Mouse (Mus musculus): ENCODE data around the gene Tcirg1. TPM values are rescaled to one million over a fixed set of nuclear protein-coding genes. Genes with fewer than 3 reads are reported as not detected.

Gene Tcirg1
- polyA plus RNA-seq, 1 experiment from 2014 or later = 16.8 TPM

DNA sequence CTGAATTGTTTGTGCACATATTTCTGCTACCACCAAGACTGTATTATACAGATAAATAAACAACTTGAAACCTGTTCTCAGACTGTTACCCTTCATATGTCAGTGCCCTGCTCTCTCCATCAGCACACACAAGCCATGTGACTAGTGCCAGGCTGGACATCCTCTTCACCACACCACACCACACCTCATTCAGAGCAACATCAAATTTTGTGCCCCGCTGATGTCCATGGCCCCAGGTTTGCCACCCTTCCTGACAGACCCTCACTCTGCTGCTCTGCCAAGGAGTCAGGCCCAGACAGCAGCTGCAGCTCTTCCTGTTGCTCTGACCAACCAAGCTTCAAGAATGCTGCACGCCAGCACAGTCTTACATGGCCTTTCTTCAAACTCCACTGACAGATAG, 12.6 kb downstream of the Tcirg1 start:
- no peaks in the 10 kb centered on the region for H3K9me3 ChIP-seq
- ATAC-seq (ENCODE audit: low FRiP score, low read depth) = no peak
- 0 out of 2 replicates have a peak, but pooled peaks cover 15% of the 10 kb centered on the region for H3K4me1 ChIP-seq (replicated peaks)
- H3K9ac ChIP-seq = no peak overlapping the region
- peak overlapping the region; percentile 75; the same call in 1 of the 2 replicates for H3K27ac ChIP-seq (replicated peaks)
- H3K4me3 ChIP-seq = no peak overlapping the region
- no peaks in the 10 kb centered on the region for H3K27me3 ChIP-seq
- WGBS = 86% methylated on average over 2 of the region's 2 CpGs
- H3K36me3 ChIP-seq = peaks cover 49% of the 10 kb centered on the region
- H3K4me2 ChIP-seq = no peak overlapping the region

DNA sequence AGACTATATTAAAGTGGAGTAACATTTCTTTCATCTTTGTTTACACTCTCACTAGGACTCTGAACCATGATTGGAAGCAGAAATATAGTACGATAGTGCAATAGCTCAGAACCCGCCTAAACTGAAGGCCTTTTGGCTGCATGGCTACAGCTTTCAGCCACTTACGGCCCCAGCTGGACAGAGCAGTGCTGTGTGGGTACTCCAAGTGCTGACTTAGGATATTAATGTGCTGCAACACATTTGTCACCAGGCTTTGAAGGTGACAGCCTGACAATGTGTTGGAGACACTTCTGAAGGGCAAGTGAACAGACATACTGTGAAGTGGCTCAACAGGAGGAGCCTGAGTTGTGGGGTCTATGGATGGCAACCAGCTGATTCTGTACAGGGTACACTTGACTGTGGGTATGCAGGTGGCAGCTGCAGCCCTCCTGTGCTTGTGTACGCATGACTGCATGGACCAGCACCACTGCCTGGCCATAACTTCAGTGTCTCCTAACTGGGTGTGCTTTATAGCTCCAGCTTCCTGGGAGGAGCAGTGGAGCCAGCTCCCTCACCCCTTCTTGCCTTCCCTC, 13.3 kb downstream of the Tcirg1 start:
- Histone ChIP-seq H3K27me3 (no peaks in the 10 kb centered on the region), H3K9ac (no peak overlapping the region), H3K36me3 (peaks cover 56% of the 10 kb centered on the region), H3K27ac (replicated peaks) (no peak overlapping the region), H3K4me1 (replicated peaks) (0 out of 2 replicates have a peak, but pooled peaks cover 15% of the 10 kb centered on the region), H3K9me3 (no peaks in the 10 kb centered on the region), H3K4me2 (no peak overlapping the region), H3K4me3 (no peak overlapping the region)
- no peak for ATAC-seq (ENCODE audit: low FRiP score, low read depth)
- 88% methylated on average over 4 of the region's 4 CpGs for WGBS

DNA sequence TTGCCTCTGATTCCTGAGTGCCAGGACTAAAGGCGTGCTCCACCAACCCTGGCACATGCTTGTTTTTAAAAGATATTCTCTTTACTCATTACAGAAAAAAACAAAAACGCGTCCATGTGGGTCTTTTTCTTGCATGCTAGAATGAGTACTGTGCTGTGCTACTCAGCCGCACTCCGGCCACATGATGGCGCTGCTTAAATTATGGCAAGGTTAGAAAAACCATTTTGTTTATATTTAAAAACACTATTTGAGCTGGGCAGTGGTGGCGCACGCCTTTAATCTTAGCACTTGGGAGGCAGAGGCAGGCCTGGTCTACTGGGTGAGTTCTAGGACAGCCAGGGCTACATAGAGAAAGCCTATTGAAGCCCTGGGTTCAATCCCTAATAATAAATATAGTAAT, 16.8 kb downstream of the Tcirg1 start:
- 0 out of 2 replicates have a peak, but pooled peaks cover 6% of the 10 kb centered on the region for H3K4me1 ChIP-seq (replicated peaks)
- no peaks in the 10 kb centered on the region for H3K9me3 ChIP-seq
- no peak overlapping the region for H3K4me2 ChIP-seq
- ATAC-seq (ENCODE audit: low FRiP score, low read depth) = no peak
- peaks cover 72% of the 10 kb centered on the region for H3K36me3 ChIP-seq
- H3K27ac ChIP-seq (replicated peaks) = no peak overlapping the region
- H3K9ac ChIP-seq = no peak overlapping the region
- no peak overlapping the region for H3K4me3 ChIP-seq
- 89% methylated on average over 8 of the region's 8 CpGs for WGBS
- no peaks in the 10 kb centered on the region for H3K27me3 ChIP-seq

DNA sequence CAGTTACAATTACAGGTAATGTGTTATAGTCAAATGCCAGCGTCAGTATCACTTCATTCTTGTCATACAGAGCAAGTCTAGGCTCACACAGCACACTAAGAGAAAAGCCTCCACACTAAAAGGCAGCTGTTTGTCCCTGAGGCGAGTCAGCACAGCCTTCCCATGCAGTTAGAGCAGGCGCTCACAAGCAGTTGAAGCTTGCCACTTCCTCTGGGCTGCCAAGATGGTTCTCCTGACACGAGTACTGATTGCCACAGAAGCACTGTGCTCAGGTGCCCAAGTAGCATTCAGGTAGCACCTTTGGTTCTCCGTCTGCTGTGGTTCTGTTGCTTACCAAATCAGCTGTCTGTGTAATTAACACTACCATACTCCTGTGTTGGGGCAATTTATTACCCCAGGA, 17.8 kb downstream of the Tcirg1 start:
- no peak for ATAC-seq (ENCODE audit: low FRiP score, low read depth)
- H3K4me2 ChIP-seq = no peak overlapping the region
- 91% methylated on average over 5 of the region's 5 CpGs for WGBS
- no peaks in the 10 kb centered on the region for H3K9me3 ChIP-seq
- H3K27ac ChIP-seq (replicated peaks) = no peak overlapping the region
- no peaks in the 10 kb centered on the region for H3K4me1 ChIP-seq (replicated peaks)
- no peak overlapping the region for H3K4me3 ChIP-seq
- H3K27me3 ChIP-seq = no peaks in the 10 kb centered on the region
- H3K36me3 ChIP-seq = peaks cover 64% of the 10 kb centered on the region
- no peak overlapping the region for H3K9ac ChIP-seq

DNA sequence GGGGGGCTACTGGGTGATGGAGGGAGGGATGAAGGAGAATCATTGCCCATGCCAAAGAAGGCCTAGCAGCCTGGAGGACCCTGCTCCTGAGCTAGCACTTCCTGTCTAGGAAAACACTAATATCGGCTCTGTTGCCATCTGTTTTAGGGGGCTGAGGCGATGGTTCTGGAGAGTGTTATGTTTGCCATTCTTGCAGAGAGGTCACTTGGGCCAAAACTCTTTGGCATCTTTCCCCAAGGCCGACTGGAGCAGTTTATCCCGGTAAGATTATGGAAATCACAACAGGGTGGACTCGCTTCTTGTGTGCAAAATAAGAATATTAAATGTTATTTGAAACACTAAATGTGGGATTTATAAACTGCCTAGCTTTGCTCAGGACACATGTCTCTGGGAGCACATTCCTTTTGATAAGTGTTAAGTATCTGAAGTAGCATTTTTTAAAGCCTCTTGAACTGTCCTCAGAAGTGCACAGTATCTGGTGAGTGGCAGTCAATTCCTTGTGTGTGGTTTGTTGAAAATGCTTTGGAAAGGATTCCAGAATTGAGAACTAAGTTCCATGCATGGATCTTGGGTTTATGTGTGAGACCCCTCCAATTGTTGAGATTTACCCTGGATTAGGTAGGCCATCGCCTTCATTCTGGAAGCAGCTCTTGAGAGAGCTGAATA, 22.5 kb downstream of the Tcirg1 start:
- ATAC-seq (ENCODE audit: low FRiP score, low read depth) = no peak
- 75% methylated on average over 6 of the region's 6 CpGs for WGBS
- no peak overlapping the region for H3K4me3 ChIP-seq
- H3K36me3 ChIP-seq = peaks cover 28% of the 10 kb centered on the region
- H3K9me3 ChIP-seq = no peaks in the 10 kb centered on the region
- no peak overlapping the region for H3K4me2 ChIP-seq
- H3K4me1 ChIP-seq (replicated peaks) = no peaks in the 10 kb centered on the region
- no peaks in the 10 kb centered on the region for H3K27me3 ChIP-seq
- no peak overlapping the region for H3K27ac ChIP-seq (replicated peaks)
- H3K9ac ChIP-seq = no peak overlapping the region

DNA sequence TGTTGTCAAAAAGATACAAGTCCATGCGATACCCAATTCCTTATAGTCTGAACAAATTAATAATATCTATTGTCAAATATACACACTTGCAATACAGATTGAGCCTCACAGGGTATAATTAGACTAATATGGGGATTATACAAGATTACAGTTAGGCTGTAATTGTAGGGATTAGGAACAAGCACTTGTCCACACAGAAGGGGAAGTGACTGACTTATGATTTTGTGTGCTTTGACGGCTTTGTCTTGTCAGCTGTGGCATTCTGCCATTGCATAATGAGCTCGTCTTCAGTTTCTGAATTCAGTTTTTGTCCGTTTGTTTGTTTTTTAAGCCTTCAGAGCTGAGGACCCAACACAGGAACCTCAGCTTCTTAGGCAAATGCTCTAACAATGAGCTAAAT, 24.7 kb downstream of the Tcirg1 start:
- Histone ChIP-seq H3K36me3 (peaks cover 16% of the 10 kb centered on the region), H3K4me1 (replicated peaks) (no peaks in the 10 kb centered on the region), H3K9ac (no peak overlapping the region), H3K27ac (replicated peaks) (no peak overlapping the region), H3K9me3 (no peaks in the 10 kb centered on the region), H3K4me2 (no peak overlapping the region), H3K4me3 (no peak overlapping the region), H3K27me3 (no peaks in the 10 kb centered on the region)
- ATAC-seq (ENCODE audit: low FRiP score, low read depth) = no peak
- WGBS = 73% methylated on average over 4 of the region's 4 CpGs

DNA sequence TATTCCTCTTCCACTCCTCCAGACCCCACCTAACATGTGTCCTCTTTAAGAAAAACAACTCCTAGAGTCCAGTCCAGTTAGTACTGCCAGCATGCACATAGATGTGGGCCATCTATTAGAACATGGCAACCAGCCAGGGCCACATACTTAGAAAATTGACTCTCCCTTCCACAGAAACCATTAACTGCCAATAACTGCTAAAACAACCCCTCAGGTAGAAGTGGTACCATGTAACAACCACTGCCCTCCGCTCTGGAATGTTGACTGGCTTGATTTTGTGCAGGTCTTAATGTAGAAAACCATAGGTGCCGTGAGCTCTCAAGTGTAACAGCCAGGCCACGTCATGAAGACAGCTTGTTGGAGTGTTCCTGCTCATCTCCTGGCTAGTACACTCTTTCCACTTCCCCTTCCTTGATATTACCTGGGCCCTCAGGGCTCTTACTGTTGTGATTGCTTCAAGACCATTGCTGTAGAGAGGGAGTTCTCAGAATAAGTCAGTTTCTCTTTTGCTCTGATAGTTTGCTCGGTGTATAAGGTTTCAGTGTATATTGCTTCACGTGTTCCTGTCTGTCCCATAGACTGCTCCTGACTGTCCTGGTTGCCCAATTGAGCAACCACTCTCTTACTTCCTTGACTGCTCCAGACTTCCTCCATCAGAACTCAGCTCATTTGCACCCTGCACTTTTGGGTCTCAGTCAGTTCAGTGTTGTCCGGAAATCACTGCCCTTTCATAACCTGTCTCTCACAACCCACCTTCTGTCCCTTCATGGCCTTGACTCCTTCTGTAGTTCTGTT, 26.7 kb downstream of the Tcirg1 start:
- Histone ChIP-seq H3K36me3 (peaks cover 4% of the 10 kb centered on the region), H3K9me3 (no peaks in the 10 kb centered on the region), H3K4me1 (replicated peaks) (no peaks in the 10 kb centered on the region), H3K27ac (replicated peaks) (no peak overlapping the region), H3K4me3 (no peak overlapping the region), H3K4me2 (no peak overlapping the region), H3K9ac (no peak overlapping the region), H3K27me3 (no peaks in the 10 kb centered on the region)
- no peak for ATAC-seq (ENCODE audit: low FRiP score, low read depth)
- WGBS = 91% methylated on average over 6 of the region's 6 CpGs

DNA sequence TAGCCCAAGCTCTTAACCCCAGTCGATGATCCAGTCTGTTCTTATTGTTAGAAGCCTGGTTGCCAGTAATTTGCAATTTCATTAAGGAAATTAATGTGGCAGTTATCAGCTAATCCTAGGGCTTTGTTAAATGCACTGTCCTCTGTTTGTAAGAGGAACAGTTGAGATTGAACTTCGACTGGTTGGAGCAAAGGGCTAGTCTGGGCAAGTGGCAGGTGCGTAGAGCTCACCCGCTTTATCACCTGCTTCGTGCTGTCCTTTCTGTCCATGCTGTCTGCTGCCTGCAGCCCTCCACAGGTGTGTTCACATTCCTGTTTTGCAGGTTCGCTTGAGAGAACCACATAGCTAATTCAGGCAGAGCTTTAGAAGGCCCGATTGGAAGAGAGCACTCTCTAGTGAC, 31.9 kb downstream of the Tcirg1 start:
- Histone ChIP-seq H3K27ac (replicated peaks) (no peak overlapping the region), H3K27me3 (no peaks in the 10 kb centered on the region), H3K4me1 (replicated peaks) (no peaks in the 10 kb centered on the region; the same call in 1 of the 2 replicates), H3K36me3 (peaks cover 4% of the 10 kb centered on the region; the same call in 1 of the 2 replicates), H3K9me3 (no peaks in the 10 kb centered on the region), H3K9ac (no peak overlapping the region), H3K4me2 (no peak overlapping the region), H3K4me3 (no peak overlapping the region)
- 90% methylated on average over 7 of the region's 7 CpGs for WGBS
- ATAC-seq (ENCODE audit: low FRiP score, low read depth) = no peak

DNA sequence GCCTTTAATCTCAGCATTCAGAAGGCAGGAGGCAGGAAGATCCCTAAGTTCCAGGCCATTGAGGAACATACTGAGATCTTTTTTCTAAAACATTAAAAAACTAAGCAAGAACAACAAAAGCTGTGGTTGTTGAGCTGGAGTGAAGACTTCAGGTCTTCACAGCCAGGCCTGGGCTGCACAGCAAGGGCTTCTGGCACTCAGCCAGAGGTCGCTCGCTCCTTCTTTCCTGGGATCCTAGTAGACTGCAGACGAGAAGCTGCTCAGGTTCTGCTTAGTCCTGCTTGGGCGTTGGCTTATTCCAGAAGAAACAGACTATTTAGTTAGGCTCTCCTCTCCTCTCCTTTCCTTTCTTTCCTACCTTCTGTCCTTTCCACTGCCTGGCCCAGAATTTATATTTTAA, 34.6 kb downstream of the Tcirg1 start:
- Histone ChIP-seq H3K9me3 (no peaks in the 10 kb centered on the region), H3K27ac (replicated peaks) (no peak overlapping the region), H3K4me3 (no peak overlapping the region), H3K4me1 (replicated peaks) (no peaks in the 10 kb centered on the region; the same call in 1 of the 2 replicates), H3K27me3 (no peaks in the 10 kb centered on the region), H3K36me3 (no peaks in the 10 kb centered on the region), H3K4me2 (no peak overlapping the region), H3K9ac (no peak overlapping the region)
- WGBS = 57% methylated on average over 4 of the region's 4 CpGs
- ATAC-seq (ENCODE audit: low FRiP score, low read depth) = no peak

DNA sequence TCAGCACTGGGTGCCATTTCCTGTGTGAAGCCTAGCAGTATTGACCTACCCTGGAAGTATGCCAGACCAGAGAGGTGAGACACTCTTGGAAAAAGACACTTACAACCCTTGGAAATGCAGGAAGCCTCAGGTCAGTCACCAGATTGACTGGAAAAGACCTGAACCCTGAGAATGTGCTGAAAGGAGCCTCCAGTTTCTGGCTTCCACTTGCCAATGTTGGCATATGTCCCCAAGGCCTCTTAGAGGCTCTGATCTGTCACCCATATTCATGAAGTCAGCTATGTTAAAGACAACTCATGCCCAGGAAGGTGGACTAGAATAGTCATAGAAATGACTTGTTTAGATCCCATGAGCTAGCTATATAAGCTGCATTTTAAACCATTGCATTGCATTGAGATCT, 35.5 kb downstream of the Tcirg1 start:
- H3K27me3 ChIP-seq = no peaks in the 10 kb centered on the region
- no peak overlapping the region for H3K4me2 ChIP-seq
- H3K4me1 ChIP-seq (replicated peaks) = no peaks in the 10 kb centered on the region; the same call in 1 of the 2 replicates
- no peak overlapping the region for H3K9ac ChIP-seq
- H3K36me3 ChIP-seq = no peaks in the 10 kb centered on the region
- ATAC-seq (ENCODE audit: low FRiP score, low read depth) = no peak
- no peak overlapping the region for H3K4me3 ChIP-seq
- H3K9me3 ChIP-seq = no peaks in the 10 kb centered on the region
- H3K27ac ChIP-seq (replicated peaks) = no peak overlapping the region

DNA sequence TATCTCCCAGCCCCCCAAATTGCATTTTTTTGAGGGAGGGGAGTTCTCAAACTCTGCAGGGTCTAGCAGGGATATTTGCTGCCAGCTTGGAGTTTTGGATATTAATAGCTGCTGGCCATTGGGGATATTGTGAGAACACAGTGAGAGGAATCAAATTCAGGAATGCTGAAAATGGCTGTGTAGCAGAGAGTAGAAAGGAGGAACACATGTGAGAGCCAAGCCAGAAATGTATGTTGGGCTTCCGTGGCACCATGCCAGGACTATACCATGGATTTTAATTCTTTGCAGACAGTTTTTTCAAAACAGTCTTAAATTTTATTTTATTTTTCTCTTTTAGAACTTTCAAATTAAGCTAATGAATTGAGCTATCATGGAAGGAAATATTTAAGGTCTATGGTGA, 38.6 kb downstream of the Tcirg1 start:
- no peak overlapping the region for H3K4me2 ChIP-seq
- H3K9me3 ChIP-seq = 0 out of 2 replicates have a peak, but pooled peaks cover 2% of the 10 kb centered on the region
- ATAC-seq (ENCODE audit: low FRiP score, low read depth) = no peak
- no peaks in the 10 kb centered on the region; the same call in 1 of the 2 replicates for H3K4me1 ChIP-seq (replicated peaks)
- H3K27me3 ChIP-seq = no peaks in the 10 kb centered on the region
- no peak overlapping the region for H3K9ac ChIP-seq
- no peak overlapping the region for H3K4me3 ChIP-seq
- peaks cover 10% of the 10 kb centered on the region; the same call in 1 of the 2 replicates for H3K36me3 ChIP-seq
- no peak overlapping the region for H3K27ac ChIP-seq (replicated peaks)
- WGBS = 97% methylated on average over 1 of the region's 1 CpGs

DNA sequence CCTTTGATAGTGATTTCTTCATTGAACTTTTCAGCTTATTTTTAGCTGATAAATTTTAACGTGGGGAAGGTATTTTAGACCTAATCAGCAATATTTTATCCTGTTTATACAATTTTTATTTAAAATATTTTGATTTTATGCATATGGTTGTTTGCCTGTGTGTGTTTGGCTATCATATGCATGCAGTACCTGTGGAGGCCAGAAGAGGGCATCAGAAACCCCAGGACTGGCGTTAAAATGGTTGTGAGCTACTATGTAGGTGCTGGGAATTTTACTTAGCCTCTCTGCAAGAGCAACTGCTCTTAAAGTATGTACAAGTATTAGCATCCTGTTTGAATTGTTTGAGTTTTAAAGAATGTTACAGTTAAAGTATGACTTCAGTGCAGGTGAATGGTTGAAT, 42.0 kb downstream of the Tcirg1 start:
- ATAC-seq (ENCODE audit: low FRiP score, low read depth) = no peak
- 0 out of 2 replicates have a peak, but pooled peaks cover 2% of the 10 kb centered on the region for H3K9me3 ChIP-seq
- no peak overlapping the region for H3K27ac ChIP-seq (replicated peaks)
- H3K4me2 ChIP-seq = no peak overlapping the region
- H3K9ac ChIP-seq = no peak overlapping the region
- H3K4me1 ChIP-seq (replicated peaks) = no peaks in the 10 kb centered on the region
- H3K27me3 ChIP-seq = no peaks in the 10 kb centered on the region
- 85% methylated on average over 2 of the region's 2 CpGs for WGBS
- no peak overlapping the region for H3K4me3 ChIP-seq
- peaks cover 10% of the 10 kb centered on the region; the same call in 1 of the 2 replicates for H3K36me3 ChIP-seq

Data from hindbrain, embryonic 15.5 days (tissue).